Mouse (Mus musculus): Measurements from ENCODE around the gene Hapln3. TPM values are rescaled to one million over a fixed set of nuclear protein-coding genes. Genes with fewer than 3 reads are reported as not detected.

Gene Hapln3
- polyA plus RNA-seq, 1 experiment, result 0.29 TPM

- no peak for DNase-seq (ENCODE audit: low read depth, low spot score)
- 23% methylated on average over 7 of the region's 7 CpGs for WGBS
Observed at GRCm38 (mm10) chr7:79080572-79081399, 50.0 kb downstream of the Hapln3 start.

GRCm38 (mm10) chr7:79079212-79079611 is 51.6 kb downstream of the Hapln3 start:
- no peak for DNase-seq (ENCODE audit: low read depth, low spot score)
- 46% methylated on average over 3 of the region's 3 CpGs for WGBS

DNA sequence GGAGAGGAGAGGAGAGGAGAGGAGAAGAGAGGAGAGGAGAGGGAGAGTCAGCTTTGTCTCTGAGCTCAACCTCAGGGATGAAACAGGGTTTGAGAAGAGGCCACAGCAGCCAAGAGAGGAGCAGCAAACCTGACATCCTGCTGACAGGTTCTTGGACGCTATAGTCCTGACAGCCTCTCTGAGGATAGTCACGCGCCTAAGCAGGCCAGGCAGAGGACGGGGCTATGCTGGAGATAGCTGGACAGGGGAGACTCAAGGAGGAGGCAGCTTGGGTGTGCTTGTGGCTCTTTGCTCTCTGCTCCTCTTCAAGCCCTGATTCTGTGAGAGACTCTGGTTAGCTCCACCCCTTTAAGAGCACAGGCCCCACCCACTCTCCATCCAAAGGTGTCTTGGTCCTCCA is 62.6 kb downstream of the Hapln3 start:
- 65% methylated on average over 4 of the region's 4 CpGs for whole genome bisulfite sequencing

GRCm38 (mm10) chr7:79067466-79067865 is 63.4 kb downstream of the Hapln3 start:
- WGBS, result 54% methylated on average over 7 of the region's 7 CpGs
- DNase-seq (ENCODE audit: low read depth, low spot score), result no peak

More for the DNA sequence above, 62.6 kb downstream of the Hapln3 start:
- no peak for DNase-seq (ENCODE audit: low read depth, low spot score)

Other genes with a start within 250 kb of the Hapln3 start
- 12.6 and 16.1 TPM in 2 replicates for gene Aen, start 235.2 kb downstream of the Hapln3 start, polyA plus RNA-seq (2012; rRNA removed)
- gene Isg20, start 217.6 kb downstream of the Hapln3 start, polyA plus RNA-seq (2012; rRNA removed), result 12.8 and 18.8 TPM in 2 replicates
- gene Acan, start 77.5 kb downstream of the Hapln3 start, polyA plus RNA-seq (2012; rRNA removed), result not detected in 2 replicates
- 183 and 218 TPM in 2 replicates for gene Mfge8, start 18.0 kb upstream of the Hapln3 start, polyA plus RNA-seq (2012; rRNA removed)
- gene Abhd2, start 142.2 kb upstream of the Hapln3 start, polyA plus RNA-seq (2012; rRNA removed), result 34.0 and 65.9 TPM in 2 replicates

All from large intestine, adult 2 months (tissue).